Mouse (Mus musculus) neural tube, embryonic 13.5 days (tissue): ENCODE measurements at regions not wholly inside any gene's neighbourhood (a gene's known extent, or its start where the extent isn't known, plus 50 kb on each side); places are given as distances from the start of the nearest gene placed in this dataset. TPM values are rescaled to one million over a fixed set of nuclear protein-coding genes. Genes with fewer than 3 reads are reported as not detected.

ENCODE experiments used
- ATAC-seq: fragments of 200-750 bp; cut with Nextera tagmentation; 2 replicates; pipeline ENCODE4 v1.8.0; 2017; ENCODE audit warnings: low read depth, mild to moderate bottlenecking, moderate TSS enrichment, moderate library complexity
- H3K27ac ChIP-seq: fragments of 300-500 bp; sonication (generic); replicated peaks from 2 replicates; pipeline ENCODE4 v1.5.1; 2015; ENCODE audit warnings: moderate library complexity, mild to moderate bottlenecking, inconsistent platforms
- H3K27me3 ChIP-seq: fragments of 300-500 bp; sonication (generic); 2 replicates; pipeline ENCODE4 v1.6.1; 2015; ENCODE audit warnings: mild to moderate bottlenecking, inconsistent platforms
- H3K36me3 ChIP-seq: fragments of 300-500 bp; sonication (generic); 2 replicates; pipeline ENCODE4 v1.6.1; 2015; ENCODE audit warnings: mild to moderate bottlenecking, inconsistent platforms
- H3K4me1 ChIP-seq: fragments of 300-500 bp; sonication (generic); replicated peaks from 2 replicates; pipeline ENCODE4 v1.6.1; 2015; ENCODE audit warnings: inconsistent platforms
- H3K4me2 ChIP-seq: fragments of 300-500 bp; sonication (generic); 2 replicates; pipeline ENCODE4 v1.6.1; 2015; ENCODE audit warnings: inconsistent platforms, mild to moderate bottlenecking, moderate library complexity
- H3K4me3 ChIP-seq: fragments of 300-500 bp; sonication (generic); 2 replicates; pipeline ENCODE4 v1.5.1; 2015; ENCODE audit warnings: mild to moderate bottlenecking, inconsistent platforms
- H3K9ac ChIP-seq: fragments of 300-500 bp; sonication (generic); 2 replicates; pipeline ENCODE4 v1.6.1; 2015; ENCODE audit warnings: moderate library complexity, mild to moderate bottlenecking, inconsistent platforms
- H3K9me3 ChIP-seq: fragments of 300-500 bp; sonication (generic); 2 replicates; pipeline ENCODE4 v1.6.1; 2016; ENCODE audit warnings: inconsistent platforms
- WGBS: fragments of 180-500 bp; shearing (Covaris S2); methylation state at CpG from one replicate; pipeline ENCODE4 v1.1.7; 2015; 5-methylcytosine and 5-hydroxymethylcytosine counted together
- microRNA-seq: library from miRNA; unstranded; fragments of <30 nt; microRNA quantifications from one replicate; pipeline ENCODE4, GENCODE M21; 2016

DNA sequence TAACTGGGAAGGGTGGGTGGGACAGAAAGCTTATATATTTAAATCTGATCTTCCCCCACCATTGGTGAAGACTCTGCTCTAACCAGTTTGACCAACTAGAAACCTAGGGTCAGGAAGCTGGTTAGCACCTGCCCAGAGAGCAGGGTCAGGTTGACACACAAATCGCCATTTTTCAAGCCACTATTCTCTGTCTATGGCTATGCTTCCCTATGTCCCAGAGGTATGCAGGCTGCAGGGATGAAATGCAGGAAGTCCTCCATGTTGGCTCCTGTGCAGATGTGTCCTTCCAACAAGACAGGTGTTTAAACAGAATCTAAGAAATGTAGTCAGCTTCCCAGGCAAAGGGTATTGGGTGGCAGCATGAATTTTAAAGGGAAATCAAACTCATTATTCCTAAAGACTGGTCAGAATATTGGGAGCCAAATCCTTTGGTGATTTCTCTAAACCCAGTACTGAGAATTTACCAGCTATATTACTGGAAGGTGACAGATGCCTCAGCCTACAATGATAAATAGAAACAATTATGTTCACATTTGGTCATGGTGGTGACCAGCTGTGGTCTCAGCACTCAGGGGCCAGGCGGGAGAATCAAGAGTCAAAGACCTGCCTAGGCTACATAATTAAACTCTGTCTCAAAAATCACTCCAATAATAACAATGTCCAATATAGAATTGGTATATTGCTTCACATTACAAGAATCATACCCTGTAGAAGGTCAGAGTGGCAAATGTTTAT is 55.6 kb upstream of the Dapk1 start:
- ATAC-seq, result no peak; the same call in 1 of the 2 replicates

More for the DNA sequence above, 55.6 kb upstream of the Dapk1 start:
- WGBS, result 47% methylated on average over 2 of the region's 2 CpGs
- Histone ChIP-seq H3K4me3 (no peak overlapping the region), H3K27me3 (no peaks in the 10 kb centered on the region), H3K4me1 (peaks cover 14% of the 10 kb centered on the region), H3K9ac (no peak overlapping the region), H3K4me2 (no peak overlapping the region), H3K9me3 (no peaks in the 10 kb centered on the region), H3K36me3 (no peaks in the 10 kb centered on the region), H3K27ac (no peak overlapping the region)

Small RNAs in the stretch of these regions (microRNA-seq; reads per million reads assigned to microRNA genes)
- gene Gm24999 (not detected), gene Gm25000 (not detected)
